Mouse (Mus musculus) urinary bladder, postnatal 10 days (tissue): ENCODE measurements around the gene Snrnp200.
"Not testable (repeated sequence)": the region's sequence is repeated elsewhere in the genome, so short reads cannot be mapped to it uniquely, and the experiment has no call there.

ENCODE experiments used
- DNase-seq: peaks from one replicate; pipeline ENCODE4 v3.0.0; 2022; ENCODE audit warnings: low spot score

Snrnp200 gene

GRCm38 (mm10) chr2:127254604-127255134 is 46.5 kb downstream of the Snrnp200 start:
- DNase-seq = no peak

- DNase-seq = no peak
These were observed 47.1 kb downstream of the Snrnp200 start for GRCm38 (mm10) chr2:127255294-127255693.

GRCm38 (mm10) chr2:127259340-127259739 is 51.2 kb downstream of the Snrnp200 start:
- DNase-seq = no peak

GRCm38 (mm10) chr2:127262480-127262879 is 54.3 kb downstream of the Snrnp200 start:
- no peak for DNase-seq

- DNase-seq = no peak
These were observed 59.7 kb downstream of the Snrnp200 start for GRCm38 (mm10) chr2:127267854-127268253.

- DNase-seq = peak; percentile 83
These were observed 61.5 kb downstream of the Snrnp200 start, which contains the start of gene Stard7 for GRCm38 (mm10) chr2:127269491-127270299. Gene Stard7 (plus strand): TSS chr2:127270218.

GRCm38 (mm10) chr2:127270300-127271041 is 62.3 kb downstream of the Snrnp200 start:
- DNase-seq = peak; percentile 27

GRCm38 (mm10) chr2:127271042-127271515 is 62.9 kb downstream of the Snrnp200 start:
- no peak for DNase-seq

GRCm38 (mm10) chr2:127272049-127272448 is 63.9 kb downstream of the Snrnp200 start:
- DNase-seq = not testable (repeated sequence)

GRCm38 (mm10) chr2:127272806-127273205 is 64.6 kb downstream of the Snrnp200 start:
- DNase-seq = no peak

- no peak for DNase-seq
These were observed 66.4 kb downstream of the Snrnp200 start for GRCm38 (mm10) chr2:127274590-127274989.

GRCm38 (mm10) chr2:127275551-127276320 is 67.5 kb downstream of the Snrnp200 start:
- DNase-seq = no peak

GRCm38 (mm10) chr2:127278162-127278561 is 70.0 kb downstream of the Snrnp200 start:
- no peak for DNase-seq
